In genomic region chr8:123653308-123653993, GRCm38 (mm10) we compare ENCODE assay signal across 7 mouse cellular contexts. TPM values are rescaled to one million over a fixed set of nuclear protein-coding genes. Genes with fewer than 3 reads are reported as not detected.
DNase-seq lines count a peak whose midpoint lies in the region; ATAC-seq and TF ChIP-seq lines count a peak whose summit lies in the region.

Rhou (plus strand) TSS chr8:123653929.

- peaks cover 17% of the 10 kb centered on the region for H3K36me3 ChIP-seq in embryonic facial prominence, embryonic 12.5 days
- H3K36me3 ChIP-seq in kidney, embryonic 14.5 days (ENCODE audit: control insufficient read depth, insufficient read depth, low read length) = peaks cover 23% of the 10 kb centered on the region
- peaks cover 16% of the 10 kb centered on the region for H3K36me3 ChIP-seq in limb, embryonic 14.5 days (ENCODE audit: control insufficient read depth, insufficient read depth, low read length)
- peaks cover 15% of the 10 kb centered on the region for H3K36me3 ChIP-seq in midbrain, postnatal 0 days (ENCODE audit: insufficient read depth, low read length)

- TF ChIP-seq POLR2A in limb, embryonic 14.5 days (IDR thresholded peaks at IDR 0.05; ENCODE audit: borderline replicate concordance, extremely low read depth, insufficient read depth, insufficient read length) = peak; percentile 91; the same call in 1 of the 2 replicates

- peak within 1 kb of the TSS; percentile 62 for H3K4me2 ChIP-seq in embryonic facial prominence, embryonic 12.5 days (replicated peaks)
- peak within 1 kb of the TSS; percentile 59 for H3K4me2 ChIP-seq in kidney, embryonic 14.5 days (replicated peaks; ENCODE audit: low read depth, low read length)
- H3K4me2 ChIP-seq in limb, embryonic 14.5 days (replicated peaks; ENCODE audit: low read depth, low read length, severe bottlenecking) = peak within 1 kb of the TSS; percentile 68
- H3K4me2 ChIP-seq in midbrain, postnatal 0 days (ENCODE audit: low read depth, low read length, poor library complexity, severe bottlenecking) = peak within 1 kb of the TSS; percentile 75

- TF ChIP-seq CTCF in midbrain, postnatal 0 days (IDR thresholded peaks at IDR 0.05) = peak; percentile 73

- no peaks in the 10 kb centered on the region for H3K27me3 ChIP-seq in embryonic facial prominence, embryonic 12.5 days
- H3K27me3 ChIP-seq in kidney, embryonic 14.5 days (ENCODE audit: control insufficient read depth, insufficient read depth, low read length) = no peaks in the 10 kb centered on the region
- no peaks in the 10 kb centered on the region for H3K27me3 ChIP-seq in limb, embryonic 14.5 days (ENCODE audit: control insufficient read depth, insufficient read depth, low read length)
- no peaks in the 10 kb centered on the region for H3K27me3 ChIP-seq in midbrain, postnatal 0 days (ENCODE audit: insufficient read depth, low read length)

- peak; percentile 76 for ATAC-seq in embryonic facial prominence, embryonic 12.5 days (ENCODE audit: insufficient number of reproducible peaks, insufficient read depth, low FRiP score, low TSS enrichment)
- ATAC-seq in kidney, embryonic 14.5 days (ENCODE audit: low FRiP score, low TSS enrichment) = peak; percentile 88
- peak; percentile 92 for ATAC-seq in limb, embryonic 14.5 days (ENCODE audit: low FRiP score, low read depth)
- peak; percentile 89 for ATAC-seq in midbrain, postnatal 0 days (ENCODE audit: low FRiP score)

- WGBS in embryonic facial prominence, embryonic 12.5 days = 1% methylated on average over 53 of the region's 58 CpGs
- under 1% methylated on average over 47 of the region's 58 CpGs for WGBS in kidney, embryonic 14.5 days
- 0% methylated on average over 14 of the region's 58 CpGs for WGBS in limb, embryonic 14.5 days
- 1% methylated on average over 15 of the region's 58 CpGs for WGBS in midbrain, postnatal 0 days

- H3K27ac ChIP-seq in embryonic facial prominence, embryonic 12.5 days = peak within 1 kb of the TSS; percentile 85
- H3K27ac ChIP-seq in kidney, embryonic 14.5 days (ENCODE audit: low read depth, low read length) = peak within 1 kb of the TSS; percentile 83
- peak within 1 kb of the TSS; percentile 89 for H3K27ac ChIP-seq in limb, embryonic 14.5 days (replicated peaks; ENCODE audit: low read depth, low read length)
- peak within 1 kb of the TSS; percentile 84 for H3K27ac ChIP-seq in midbrain, postnatal 0 days (ENCODE audit: low read depth, low read length)

- peak; percentile 82 to 89 for DNase-seq in adrenal gland, postnatal 4 days (ENCODE audit: low spot score in 2 of 2)
- DNase-seq in heart, adult 8-10 months (ENCODE audit: low spot score) = peak; percentile 88
- peak; percentile 90 for DNase-seq in limb, embryonic 14.5 days (ENCODE audit: low spot score)
- DNase-seq in midbrain, postnatal 0 days (ENCODE audit: low spot score) = peak; percentile 94
- DNase-seq in spleen, postnatal 14 days (ENCODE audit: low spot score in 2 of 2) = peak; percentile 34 to 54

- H3K4me3 ChIP-seq in embryonic facial prominence, embryonic 12.5 days = peak within 1 kb of the TSS; percentile 69
- H3K4me3 ChIP-seq in kidney, embryonic 14.5 days (ENCODE audit: low read length) = peak within 1 kb of the TSS; percentile 77
- peak within 1 kb of the TSS; percentile 74 for H3K4me3 ChIP-seq in limb, embryonic 14.5 days (replicated peaks; ENCODE audit: low read length)
- peak within 1 kb of the TSS; percentile 79 for H3K4me3 ChIP-seq in midbrain, postnatal 0 days (ENCODE audit: low read depth, low read length)

- H3K9ac ChIP-seq in embryonic facial prominence, embryonic 12.5 days = peak within 1 kb of the TSS; percentile 85
- H3K9ac ChIP-seq in kidney, embryonic 14.5 days (ENCODE audit: low read depth, low read length) = peak within 1 kb of the TSS; percentile 91
- H3K9ac ChIP-seq in limb, embryonic 14.5 days (ENCODE audit: low read depth, low read length, severe bottlenecking) = peak within 1 kb of the TSS; percentile 87
- H3K9ac ChIP-seq in midbrain, postnatal 0 days (replicated peaks; ENCODE audit: low read length, poor library complexity, severe bottlenecking) = peak within 1 kb of the TSS; percentile 87

- H3K9me3 ChIP-seq in embryonic facial prominence, embryonic 12.5 days = no peaks in the 10 kb centered on the region
- H3K9me3 ChIP-seq in kidney, embryonic 14.5 days (ENCODE audit: control insufficient read depth, low read length) = no peaks in the 10 kb centered on the region
- no peaks in the 10 kb centered on the region for H3K9me3 ChIP-seq in limb, embryonic 14.5 days (ENCODE audit: control insufficient read depth, low read length)
- H3K9me3 ChIP-seq in midbrain, postnatal 0 days (ENCODE audit: low read length) = no peaks in the 10 kb centered on the region

- H3K4me1 ChIP-seq in embryonic facial prominence, embryonic 12.5 days = peaks cover 20% of the 10 kb centered on the region
- peaks cover 28% of the 10 kb centered on the region; the same call in 1 of the 2 replicates for H3K4me1 ChIP-seq in kidney, embryonic 14.5 days (ENCODE audit: control insufficient read depth, insufficient read depth, low read length)
- H3K4me1 ChIP-seq in limb, embryonic 14.5 days (ENCODE audit: control insufficient read depth, insufficient read depth, low read length) = peaks cover 11% of the 10 kb centered on the region
- H3K4me1 ChIP-seq in midbrain, postnatal 0 days (ENCODE audit: insufficient read depth, low read length) = peaks cover 9% of the 10 kb centered on the region; the same call in 1 of the 2 replicates

RNA-seq across cellular contexts. Expression of gene Rhou, which starts in this region (rescaled TPM):
- 10 to 100 TPM; 43.6 to 50.6 TPM for total RNA-seq in adrenal gland, postnatal 4 days (2021)
- 9.1 and 10.0 TPM in 2 replicates for polyA plus RNA-seq in embryonic facial prominence, embryonic 12.5 days (2016; fragmentation: Nextera tagmentation; extraction: Ambion mirVana)
- total RNA-seq in heart, adult 8-10 months (2022) = 1 to 10 TPM; 6.3 to 8.6 (median 7.0) TPM
- polyA plus RNA-seq in kidney, embryonic 14.5 days (2014; fragmentation: Nextera tagmentation; extraction: Ambion mirVana) = 9.8 and 11.2 TPM in 2 replicates
- polyA plus RNA-seq in limb, embryonic 14.5 days (2012; rRNA removed) = 20.3 and 21.2 TPM in 2 replicates
- polyA plus RNA-seq in limb, embryonic 14.5 days (2014; fragmentation: Nextera tagmentation; extraction: Ambion mirVana) = 11.0 and 12.9 TPM in 2 replicates
- 24.9 and 28.2 TPM in 2 replicates for total RNA-seq in midbrain, postnatal 0 days (2014; rRNA removed)
- polyA plus RNA-seq in midbrain, postnatal 0 days (2015; fragmentation: Nextera tagmentation; extraction: Ambion mirVana) = 7.0 and 7.1 TPM in 2 replicates

Comparison
In these comparisons a context has a peak if more than half of its experiments do, and no peak if none do; other contexts are left out.
1. Peak in every context shown above with its lines: DNase-seq, ATAC-seq, H3K4me3 ChIP-seq and H3K27ac ChIP-seq.
2. DNase-seq: peak in every context shown above with its lines; median percentile 94 in midbrain, postnatal 0 days; 90 in limb, embryonic 14.5 days; 88 in heart, adult 8-10 months; 86 in adrenal gland, postnatal 4 days; 44 in spleen, postnatal 14 days.